Mouse (Mus musculus) kidney, postnatal 10 days (tissue): ENCODE results near the gene Fam69a.
"Not testable (repeated sequence)": the region's sequence is repeated elsewhere in the genome, so short reads cannot be mapped to it uniquely, and the experiment has no call there.

Source experiments
- DNase-seq: peaks from one replicate; pipeline ENCODE4 v3.0.0; 2021; ENCODE audit warnings: mixed read lengths

Fam69a gene

DNA sequence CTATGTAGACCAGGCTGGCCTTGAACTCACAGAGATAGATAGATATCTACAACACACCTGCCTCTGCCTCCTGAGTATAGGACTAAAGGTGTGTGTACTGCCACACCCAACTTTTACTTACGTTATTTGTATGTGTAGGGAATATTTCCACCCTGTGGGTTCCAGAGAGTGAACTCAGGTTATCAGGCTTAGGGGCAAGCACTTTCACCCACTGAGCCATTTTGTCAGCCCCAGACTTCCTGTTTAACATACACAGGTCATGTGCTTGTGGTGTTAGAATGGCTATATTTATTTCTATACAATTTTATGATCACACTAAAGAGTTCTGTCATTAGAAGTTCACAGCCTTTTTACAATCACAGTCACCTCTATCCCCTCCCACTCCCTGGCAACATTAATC is 43.9 kb downstream of the Fam69a start:
- DNase-seq, result no peak

DNA sequence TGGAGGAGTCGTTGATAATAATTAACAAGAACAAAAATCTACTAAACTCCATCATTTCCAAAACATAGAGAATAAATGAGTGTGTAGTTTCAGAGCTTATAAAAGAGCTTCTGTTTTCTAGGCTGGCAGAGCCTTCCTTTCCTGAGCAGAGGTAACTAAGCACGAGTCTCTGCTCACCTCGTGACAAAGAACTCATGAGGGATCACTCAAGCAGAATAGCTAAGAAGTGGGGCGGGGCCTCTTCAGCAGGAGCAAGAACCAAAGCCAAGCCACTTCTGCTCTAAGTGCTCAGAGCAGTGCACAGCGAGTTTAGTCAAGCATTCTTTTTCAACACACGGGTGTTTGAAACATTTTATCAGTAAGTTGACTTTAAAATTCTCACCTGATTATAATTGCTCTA is 45.7 kb downstream of the Fam69a start:
- peak; percentile 59 for DNase-seq

DNA sequence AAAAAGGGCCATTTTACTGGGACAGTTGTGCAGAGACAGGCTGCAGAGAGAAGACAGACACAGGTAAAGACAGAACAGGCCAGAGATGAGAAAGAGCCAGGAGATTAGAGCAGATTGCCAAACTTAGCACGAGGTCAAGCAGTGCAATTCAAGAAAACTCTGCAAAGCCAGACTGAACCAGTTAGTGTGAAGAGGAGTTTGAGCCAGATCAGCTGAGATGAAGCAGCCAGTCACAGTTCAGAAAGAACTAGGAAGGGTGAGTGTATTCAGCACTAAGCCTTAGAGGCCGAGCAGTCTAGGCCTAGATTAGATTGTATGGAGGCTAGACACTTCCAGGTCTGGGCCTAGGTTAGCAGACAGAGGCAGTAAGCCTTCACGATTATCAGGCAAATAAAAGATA is 47.2 kb downstream of the Fam69a start:
- DNase-seq, result peak; percentile 25

DNA sequence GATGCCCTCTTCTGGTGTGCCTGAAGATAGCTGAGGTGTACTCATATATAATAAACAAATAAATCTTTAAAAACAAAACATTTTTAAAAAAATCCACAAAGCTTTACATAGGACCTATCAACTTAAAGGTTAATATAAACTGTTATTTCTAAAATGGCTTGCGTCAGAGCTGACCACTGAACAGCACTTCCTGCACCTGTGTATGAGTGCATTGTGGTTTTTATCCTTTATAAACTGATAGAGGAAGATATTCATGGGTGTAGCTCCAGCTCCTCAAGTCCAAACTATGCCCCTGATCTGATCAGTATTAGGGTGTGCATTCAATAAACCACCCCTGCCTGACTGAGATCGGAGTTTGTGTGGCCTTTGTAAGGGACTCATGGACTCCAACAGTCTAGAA is 48.0 kb downstream of the Fam69a start:
- no peak for DNase-seq

DNA sequence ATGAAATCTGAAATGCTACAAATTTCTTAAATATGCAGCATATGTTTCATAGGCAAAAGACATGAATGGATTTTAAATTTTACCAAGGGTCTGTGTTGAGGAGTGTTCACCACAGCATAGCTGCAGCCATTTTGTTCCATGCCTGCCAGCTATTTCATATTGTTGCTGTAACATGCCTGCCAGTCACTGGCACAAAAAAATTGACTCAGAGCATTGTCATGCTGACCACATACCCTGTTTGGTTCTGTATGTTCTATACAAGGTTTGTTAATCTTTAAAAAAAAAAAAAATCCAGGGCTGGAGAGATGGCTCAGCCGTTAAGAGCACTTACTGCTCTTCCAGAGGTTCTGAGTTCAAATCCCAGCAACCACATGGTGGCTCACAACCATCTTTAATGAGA is 48.4 kb downstream of the Fam69a start:
- DNase-seq, result not testable (repeated sequence)

DNA sequence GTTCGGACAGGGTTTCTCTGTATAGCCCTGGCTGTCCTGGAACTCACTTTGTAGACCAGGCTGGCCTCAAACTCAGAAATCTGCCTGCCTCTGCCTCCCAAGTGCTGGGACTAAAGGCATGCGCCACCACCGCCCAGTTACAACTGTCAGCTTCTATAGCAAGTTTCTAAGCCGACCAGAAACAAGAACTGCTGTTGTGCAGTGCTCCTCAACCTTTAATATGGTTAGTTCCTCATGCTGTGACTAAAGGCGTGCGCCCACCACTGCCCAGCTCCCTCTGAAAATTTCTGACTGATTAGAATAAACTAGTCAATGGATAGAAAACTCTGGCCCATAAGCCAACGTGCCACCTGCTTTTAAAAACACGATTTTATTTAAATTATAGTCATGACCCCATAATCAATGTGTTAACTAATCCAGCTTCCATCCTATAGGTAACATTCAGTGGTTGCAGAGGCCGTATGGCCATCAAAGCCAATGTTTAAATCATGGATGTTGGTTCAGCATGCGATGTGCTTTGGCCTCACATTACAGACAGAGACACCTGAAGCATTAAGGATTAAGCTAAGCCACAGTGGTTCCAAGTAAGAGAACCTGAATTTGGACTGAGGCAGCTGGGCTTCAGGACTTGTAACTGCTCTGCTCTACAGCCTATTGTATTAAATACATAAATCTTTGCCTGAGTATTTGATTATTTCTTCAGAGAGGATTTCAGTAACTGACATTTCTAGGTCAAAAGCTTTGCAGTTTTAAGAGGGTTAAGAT is 50.1 kb downstream of the Fam69a start:
- DNase-seq, result no peak

DNA sequence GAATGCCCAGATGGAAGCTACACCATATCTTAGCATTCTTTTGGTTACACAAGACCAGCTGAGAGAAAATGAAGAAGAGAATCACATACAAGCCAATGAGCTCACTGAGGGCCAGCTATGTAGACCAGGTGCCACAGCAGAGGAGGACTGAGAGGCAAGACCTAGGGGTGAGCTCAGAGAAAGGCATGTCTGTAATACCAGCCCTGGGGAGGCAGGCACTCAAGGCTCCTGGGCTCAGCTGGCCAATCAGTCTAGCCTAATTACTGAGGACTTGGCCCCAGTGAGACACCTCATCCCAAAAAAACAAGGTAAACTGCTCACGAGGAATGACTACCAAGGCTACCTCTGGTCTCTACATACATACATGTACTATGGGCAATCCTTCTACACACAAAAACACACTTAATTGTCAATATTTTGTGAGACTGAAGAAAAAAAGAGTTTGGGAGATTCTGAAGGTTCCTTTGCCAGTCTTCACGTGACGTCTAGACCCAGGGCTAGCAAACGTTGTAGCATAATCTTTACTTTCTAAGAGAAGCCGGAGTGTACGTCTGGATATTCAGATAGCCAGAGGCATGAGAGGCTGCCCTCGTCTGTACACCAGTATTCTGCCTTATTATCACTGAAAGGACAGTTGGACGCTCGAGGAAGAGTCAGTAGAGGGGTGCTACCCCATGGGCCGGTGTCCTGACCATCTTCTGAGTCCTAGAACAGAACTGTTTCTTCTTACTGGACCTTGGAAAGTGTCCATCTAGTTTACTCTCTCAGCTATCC is 51.9 kb downstream of the Fam69a start:
- no peak for DNase-seq

DNA sequence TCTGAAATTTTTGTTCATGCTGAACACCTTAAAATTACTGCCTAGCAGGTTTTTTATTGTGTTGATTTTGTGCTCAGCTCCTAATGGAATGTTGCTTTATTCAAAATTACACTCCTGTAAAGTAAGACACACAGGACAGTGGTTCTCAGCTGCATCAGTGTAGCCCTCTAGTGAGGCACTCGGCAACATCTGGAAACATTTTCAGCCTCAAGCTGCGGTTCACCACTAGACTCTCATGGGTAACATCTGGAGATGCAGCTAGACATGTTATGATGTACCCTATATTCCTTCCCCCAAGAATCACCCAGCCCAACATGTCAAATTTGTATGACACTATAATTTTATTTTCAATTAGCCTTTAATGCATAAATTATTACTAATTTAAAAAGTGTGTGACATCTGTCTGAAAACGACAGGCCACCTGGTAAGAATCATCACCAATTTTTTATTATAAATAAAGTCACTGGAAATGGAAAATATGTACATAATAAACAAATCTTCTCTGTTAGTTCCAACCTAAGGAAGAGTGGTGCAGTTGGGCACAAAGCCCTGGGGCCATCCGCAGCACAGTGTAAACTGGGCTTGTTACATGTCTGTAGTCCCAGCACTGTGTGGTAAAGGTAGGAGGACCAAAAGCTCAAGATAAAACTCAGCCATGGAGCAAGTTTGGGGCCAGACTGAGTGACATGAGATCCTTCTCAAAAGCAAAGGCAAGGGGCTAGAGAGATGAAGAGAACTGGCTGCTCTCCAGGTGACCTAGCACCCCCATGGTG is 53.5 kb downstream of the Fam69a start:
- no peak for DNase-seq

DNA sequence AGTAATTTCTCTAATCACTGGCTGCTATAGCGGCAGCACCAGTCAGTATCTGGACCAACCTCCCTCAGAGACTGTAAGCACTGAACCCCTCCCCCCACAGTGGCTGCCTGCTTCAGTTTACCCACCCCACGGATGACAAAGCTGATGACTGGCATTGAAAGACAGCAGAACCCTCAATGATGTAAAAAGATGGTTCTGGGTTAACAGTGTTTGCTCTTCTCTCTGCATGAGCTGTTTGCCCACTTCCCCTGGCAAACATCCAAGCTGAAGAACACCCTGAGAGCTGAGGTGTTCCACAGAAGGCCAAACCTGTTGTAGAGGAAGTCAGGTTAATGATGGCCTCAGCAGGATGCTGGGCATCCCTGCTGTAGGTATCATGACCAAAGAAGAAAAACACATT is 54.3 kb downstream of the Fam69a start:
- no peak for DNase-seq

DNA sequence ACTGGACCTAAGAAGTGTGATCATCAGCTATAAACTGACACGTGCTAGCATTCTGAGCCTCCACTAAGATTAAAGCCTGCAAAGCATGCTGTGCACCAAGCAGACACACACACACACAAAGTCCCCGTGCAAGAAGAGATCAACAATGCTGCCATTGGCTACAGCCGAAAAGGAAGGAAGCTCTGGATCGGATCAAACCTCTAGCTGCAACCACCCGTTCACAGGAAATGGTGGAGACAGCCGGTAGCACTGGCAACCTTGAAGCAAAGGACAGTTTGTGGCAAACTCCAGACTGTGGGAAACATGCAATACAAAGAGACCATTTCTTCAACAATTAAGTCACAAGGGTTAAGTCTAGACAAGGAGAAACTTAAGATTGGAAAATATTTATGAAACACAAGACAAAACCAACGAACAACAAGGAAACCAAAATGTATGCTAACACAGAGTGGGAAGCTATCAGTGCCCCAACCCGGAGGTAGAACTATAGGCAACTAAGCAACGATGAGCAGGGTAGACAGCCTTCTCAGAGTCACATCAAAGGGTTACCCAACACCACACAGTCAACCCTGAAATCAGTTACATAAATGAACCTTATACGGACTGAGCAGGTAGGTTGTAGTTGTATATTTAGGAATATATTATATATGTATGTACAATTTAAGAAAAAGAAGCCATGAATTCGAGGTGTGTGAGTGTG is 60.2 kb downstream of the Fam69a start:
- DNase-seq, result no peak

DNA sequence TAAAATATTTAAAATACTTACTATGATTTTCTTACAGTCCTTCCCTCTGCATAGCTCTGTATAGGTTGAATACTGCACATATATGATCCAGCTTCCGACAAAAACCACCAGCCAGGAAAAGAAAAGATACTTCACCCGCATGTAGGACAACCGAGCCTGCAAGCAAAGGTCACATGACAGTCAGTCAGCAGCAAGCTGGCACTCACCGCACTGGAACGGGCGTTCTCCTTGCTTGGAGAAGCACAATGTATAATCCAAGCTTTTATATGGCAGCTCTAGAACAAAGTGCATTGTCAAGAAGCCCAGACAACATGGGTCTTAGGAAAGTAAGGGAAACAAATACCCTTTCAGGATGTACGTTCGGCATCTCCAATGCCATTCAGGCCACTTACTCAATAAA is 62.3 kb downstream of the Fam69a start:
- no peak for DNase-seq

DNA sequence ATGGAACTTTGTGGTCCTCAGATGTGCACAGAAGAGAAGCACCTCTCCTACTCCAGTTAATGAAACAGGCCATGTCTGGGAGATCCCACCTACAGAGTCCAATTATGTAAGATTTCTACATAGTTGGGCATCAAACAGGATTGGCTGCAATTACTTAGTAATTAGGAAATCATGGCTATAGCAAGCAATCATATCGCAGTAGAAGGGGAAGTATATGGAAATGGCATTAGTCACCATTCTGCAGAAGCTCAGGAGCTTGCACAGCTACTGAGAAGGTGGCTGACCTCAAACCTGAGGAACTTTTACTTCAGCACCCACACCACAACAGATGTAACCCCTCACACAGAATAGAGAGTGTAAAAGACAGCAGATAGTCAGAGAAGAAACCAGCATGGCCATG is 64.0 kb downstream of the Fam69a start:
- no peak for DNase-seq

DNA sequence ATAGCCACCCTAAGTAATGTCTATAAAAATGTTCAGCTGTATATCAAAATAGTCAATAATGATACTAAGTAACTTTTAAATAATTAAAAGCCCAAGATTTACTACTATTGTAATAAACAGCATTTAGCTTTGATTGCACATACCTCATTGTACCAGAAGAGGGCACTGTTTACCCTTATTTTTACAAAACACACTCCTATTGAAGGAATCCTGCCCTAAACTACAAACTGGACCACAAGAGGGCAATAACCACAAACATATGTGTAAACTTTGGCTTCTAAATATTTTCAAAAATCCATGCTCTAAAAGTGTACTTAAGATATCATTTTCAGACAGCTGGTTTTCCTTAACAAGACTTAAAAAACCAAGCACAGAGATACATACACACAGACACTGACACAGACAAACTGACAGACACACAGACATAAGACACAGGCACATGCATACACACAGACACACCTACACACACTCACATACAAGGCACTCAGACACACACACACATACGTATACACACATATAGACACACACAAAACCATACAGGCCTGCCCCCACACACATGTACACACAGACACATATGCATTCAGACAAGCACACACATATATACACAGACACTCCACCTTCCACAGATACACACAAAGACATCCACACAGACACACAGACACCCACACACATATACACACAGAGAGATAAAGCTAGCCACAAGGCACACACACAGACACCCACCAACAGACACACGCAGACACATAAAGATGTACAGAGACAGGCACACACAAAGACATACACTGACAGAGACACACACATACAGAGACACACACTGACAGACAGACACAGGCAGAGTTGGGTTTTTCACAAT is 65.3 kb downstream of the Fam69a start:
- peak; percentile 51 for DNase-seq

DNA sequence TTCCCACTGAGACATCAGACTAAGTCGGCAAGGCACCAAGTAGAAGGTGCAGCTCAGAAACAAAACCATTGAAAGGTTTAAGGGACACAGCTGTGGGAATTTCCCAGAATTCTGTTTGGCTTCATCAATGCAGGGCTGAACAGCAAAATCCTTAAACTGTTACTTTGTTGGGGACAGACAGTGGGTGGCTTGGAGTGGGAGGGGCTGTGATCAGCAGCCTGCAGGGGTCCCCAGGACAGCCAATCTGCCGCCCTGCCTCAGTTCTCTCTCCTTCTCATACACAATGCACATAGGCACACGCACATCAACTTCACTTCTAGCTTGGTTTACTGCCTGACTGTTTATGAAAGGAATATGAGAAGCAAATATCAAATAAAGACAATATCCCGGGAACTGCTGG is 71.6 kb downstream of the Fam69a start:
- DNase-seq, result no peak

DNA sequence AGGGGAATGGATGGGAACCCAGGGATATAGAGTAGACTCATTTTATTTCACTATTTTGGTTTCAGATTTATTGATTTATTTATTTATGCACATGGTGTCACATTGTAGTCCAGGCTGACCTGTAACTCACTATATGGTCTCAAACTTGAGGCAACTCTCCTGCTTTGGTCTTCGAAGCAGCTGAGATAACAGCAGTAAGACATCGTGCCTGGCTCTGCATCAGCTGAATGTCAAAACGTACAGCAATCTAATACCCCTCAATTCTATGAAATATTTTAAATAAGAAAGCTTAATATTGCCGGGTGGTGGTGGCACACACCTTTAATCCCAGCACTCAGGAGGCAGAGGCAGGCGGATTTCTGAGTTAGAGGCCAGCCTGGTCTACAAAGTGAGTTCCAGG is 75.9 kb downstream of the Fam69a start:
- DNase-seq, result no peak

DNA sequence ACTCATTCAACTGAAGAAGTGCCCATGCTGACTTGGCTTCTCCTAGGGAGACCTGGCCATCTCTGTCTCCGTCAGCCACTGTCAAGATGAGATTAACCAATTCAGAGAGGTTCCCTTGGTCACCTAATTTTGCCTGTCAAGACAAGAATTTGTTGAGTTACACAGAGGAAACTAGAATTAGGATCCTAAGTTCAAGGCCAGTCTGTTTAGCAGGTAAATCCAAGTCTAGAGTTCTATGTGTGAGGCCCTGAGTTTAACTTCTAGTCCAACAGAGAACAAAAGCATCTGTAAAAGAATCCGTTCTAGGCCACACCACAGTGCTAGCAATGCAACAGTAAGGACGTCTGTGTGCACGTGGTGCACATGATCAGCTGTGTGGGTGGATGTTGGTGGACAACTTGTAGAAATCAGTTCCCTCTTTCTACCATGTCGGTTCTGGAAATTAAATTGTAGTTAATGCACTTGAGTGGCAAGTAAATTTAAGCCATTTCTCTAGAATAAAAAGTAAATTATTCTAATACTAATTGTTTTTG is 76.7 kb downstream of the Fam69a start:
- DNase-seq, result no peak

DNA sequence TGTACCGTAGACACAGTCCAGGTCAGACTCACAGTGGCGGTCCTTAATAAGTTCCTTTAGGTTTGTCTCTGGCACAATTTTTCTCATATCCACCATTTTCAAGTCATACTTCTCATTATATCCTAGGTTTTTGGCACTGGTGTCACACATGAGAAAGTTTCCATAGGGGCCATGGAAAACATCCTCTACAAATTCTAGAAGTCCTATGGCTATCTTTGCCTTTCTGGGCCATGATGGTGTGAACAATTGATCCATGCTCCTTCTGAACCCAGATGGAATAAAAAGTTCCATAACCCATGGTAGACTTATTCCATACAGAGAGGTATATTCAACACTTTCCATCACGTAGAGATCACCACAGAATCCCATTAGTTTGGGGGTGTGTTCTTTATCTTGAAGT is 77.2 kb downstream of the Fam69a start:
- no peak for DNase-seq

DNA sequence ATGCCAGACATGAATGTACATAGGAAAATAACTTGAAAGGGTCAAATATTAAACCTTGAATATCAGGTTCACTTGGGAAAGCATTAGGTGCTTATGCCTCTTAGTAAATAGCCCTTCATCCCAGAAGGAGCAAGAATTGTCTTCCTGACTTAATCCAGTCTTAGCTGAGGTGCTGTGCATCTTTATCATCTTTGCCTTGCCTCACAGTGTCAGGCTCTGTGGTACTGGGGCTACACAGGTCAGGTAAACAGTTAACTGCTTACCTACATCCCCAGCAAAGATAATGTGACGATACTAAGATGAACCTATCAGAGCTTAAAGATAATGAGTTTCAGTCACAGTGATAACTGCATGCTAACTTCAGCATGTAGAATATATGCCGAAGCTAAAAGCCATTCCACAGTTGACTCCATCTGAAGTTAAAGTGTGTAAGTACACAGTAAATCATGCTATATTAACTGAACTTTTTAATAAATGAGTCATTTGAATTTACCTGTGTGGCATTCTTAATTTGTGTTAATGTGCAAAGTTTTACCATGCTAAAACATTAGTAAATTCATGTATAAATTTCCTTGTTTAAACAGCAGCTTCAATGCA is 78.3 kb downstream of the Fam69a start:
- no peak for DNase-seq

DNA sequence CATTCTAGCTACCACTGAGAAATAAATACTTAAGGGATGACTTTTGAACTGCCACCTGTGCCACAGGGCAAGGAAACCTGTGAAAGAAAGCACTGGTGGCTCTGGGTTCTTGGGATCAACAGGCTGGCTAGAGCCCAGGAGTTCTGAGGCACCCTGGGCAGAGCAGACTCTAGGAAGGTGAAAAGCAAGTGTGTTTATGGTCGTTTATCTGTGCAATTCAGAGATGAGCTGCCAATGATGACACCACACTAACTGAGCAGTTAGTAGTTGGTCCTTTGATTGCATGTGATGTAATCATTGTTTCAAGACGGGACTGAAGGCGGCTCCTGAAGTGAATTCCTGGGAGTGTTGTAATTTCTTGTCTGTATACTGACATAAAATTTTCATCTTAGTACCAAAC is 82.6 kb downstream of the Fam69a start:
- DNase-seq, result no peak

DNA sequence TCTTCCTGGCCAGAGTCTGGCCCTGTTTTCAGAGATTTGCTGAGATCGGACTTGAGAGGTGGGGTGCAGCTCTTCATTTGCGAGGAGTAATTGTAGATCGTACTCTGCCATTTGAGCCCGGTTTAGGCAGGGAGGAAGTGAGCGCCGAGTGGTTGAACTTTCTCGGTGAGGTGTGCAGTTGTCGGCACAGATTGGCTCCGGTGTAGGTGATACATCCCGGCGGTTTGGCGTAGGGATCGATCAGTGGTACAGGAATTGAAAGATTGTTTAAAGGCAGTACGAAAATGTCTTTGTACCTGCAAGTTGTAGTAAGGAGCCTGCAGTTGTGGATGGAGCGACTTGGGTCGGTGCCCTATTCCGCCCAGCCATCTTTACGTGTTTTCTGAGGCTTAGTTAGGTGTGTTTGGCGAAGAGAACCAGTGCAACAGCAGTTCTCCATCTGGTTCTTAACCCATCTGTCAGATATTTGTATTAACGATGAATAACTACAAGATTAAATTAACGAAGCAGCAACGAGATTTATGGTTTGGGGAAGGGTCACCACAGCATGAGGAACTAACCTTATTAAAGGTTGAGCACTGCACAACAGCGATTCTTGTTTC is 85.8 kb downstream of the Fam69a start:
- DNase-seq, result no peak
